Mouse (Mus musculus): Measurements from ENCODE around the gene Retn. TPM values are rescaled to one million over a fixed set of nuclear protein-coding genes. Genes with fewer than 3 reads are reported as not detected.

The Retn gene
- total RNA-seq, 1 experiment from 2014 or later: 19.9 TPM

GRCm38 (mm10) chr8:3660889-3661288, 5.3 kb downstream of the Retn start:
- DNase-seq: no peak

GRCm38 (mm10) chr8:3664405-3664804, 8.8 kb downstream of the Retn start:
- no peak for DNase-seq

GRCm38 (mm10) chr8:3665507-3665906, 9.9 kb downstream of the Retn start, which contains the start of gene Mcemp1:
Gene Mcemp1, plus strand, starts transcription at chr8:3665754.
- no peak for DNase-seq

- DNase-seq: no peak
These were observed 14.8 kb downstream of the Retn start for GRCm38 (mm10) chr8:3670388-3670787.

GRCm38 (mm10) chr8:3671980-3672491, 16.5 kb downstream of the Retn start, which contains the start of gene Fcor:
Gene Fcor, minus strand, starts transcription at chr8:3672362.
- peak; percentile 91 for DNase-seq

GRCm38 (mm10) chr8:3674671-3675070, 19.1 kb downstream of the Retn start:
- DNase-seq: no peak

GRCm38 (mm10) chr8:3676131-3676992, 20.8 kb downstream of the Retn start, which contains the start of gene Trappc5:
Gene Trappc5, plus strand, starts transcription at chr8:3676299.
- peak; percentile 96 for DNase-seq

GRCm38 (mm10) chr8:3676993-3677579, 21.5 kb downstream of the Retn start:
- DNase-seq: peak; percentile 52

- DNase-seq: peak; percentile 4
These were observed 23.3 kb downstream of the Retn start for GRCm38 (mm10) chr8:3678831-3679230.

GRCm38 (mm10) chr8:3679236-3679635, 23.7 kb downstream of the Retn start:
- DNase-seq: peak; percentile 4

GRCm38 (mm10) chr8:3679656-3680055, 24.1 kb downstream of the Retn start:
- DNase-seq: no peak

GRCm38 (mm10) chr8:3682435-3682834, 26.9 kb downstream of the Retn start:
- DNase-seq: no peak

- DNase-seq: peak; percentile 48
These were observed 28.0 kb downstream of the Retn start for GRCm38 (mm10) chr8:3683408-3684176.

- peak; percentile 1 for DNase-seq
These were observed 29.0 kb downstream of the Retn start for GRCm38 (mm10) chr8:3684530-3684929.

GRCm38 (mm10) chr8:3685422-3685821, 29.9 kb downstream of the Retn start:
- DNase-seq: no peak

- peak; percentile 1 for DNase-seq
These were observed 32.0 kb downstream of the Retn start for GRCm38 (mm10) chr8:3687537-3687936.

GRCm38 (mm10) chr8:3690774-3691173, 35.2 kb downstream of the Retn start:
- peak; percentile 55 for DNase-seq

GRCm38 (mm10) chr8:3694121-3694520, 38.6 kb downstream of the Retn start, which contains the start of gene Fcer2a:
Gene Fcer2a, minus strand, starts transcription at chr8:3694175.
- no peak for DNase-seq

- DNase-seq: no peak
These were observed 45.9 kb downstream of the Retn start for GRCm38 (mm10) chr8:3701491-3701890.

GRCm38 (mm10) chr8:3705711-3706110, 50.1 kb downstream of the Retn start:
- DNase-seq: peak; percentile 21

- no peak for DNase-seq
These were observed 52.0 kb downstream of the Retn start for GRCm38 (mm10) chr8:3707611-3708010.
